8 mouse cellular contexts compared by ENCODE assay signal in the genomic region with DNA sequence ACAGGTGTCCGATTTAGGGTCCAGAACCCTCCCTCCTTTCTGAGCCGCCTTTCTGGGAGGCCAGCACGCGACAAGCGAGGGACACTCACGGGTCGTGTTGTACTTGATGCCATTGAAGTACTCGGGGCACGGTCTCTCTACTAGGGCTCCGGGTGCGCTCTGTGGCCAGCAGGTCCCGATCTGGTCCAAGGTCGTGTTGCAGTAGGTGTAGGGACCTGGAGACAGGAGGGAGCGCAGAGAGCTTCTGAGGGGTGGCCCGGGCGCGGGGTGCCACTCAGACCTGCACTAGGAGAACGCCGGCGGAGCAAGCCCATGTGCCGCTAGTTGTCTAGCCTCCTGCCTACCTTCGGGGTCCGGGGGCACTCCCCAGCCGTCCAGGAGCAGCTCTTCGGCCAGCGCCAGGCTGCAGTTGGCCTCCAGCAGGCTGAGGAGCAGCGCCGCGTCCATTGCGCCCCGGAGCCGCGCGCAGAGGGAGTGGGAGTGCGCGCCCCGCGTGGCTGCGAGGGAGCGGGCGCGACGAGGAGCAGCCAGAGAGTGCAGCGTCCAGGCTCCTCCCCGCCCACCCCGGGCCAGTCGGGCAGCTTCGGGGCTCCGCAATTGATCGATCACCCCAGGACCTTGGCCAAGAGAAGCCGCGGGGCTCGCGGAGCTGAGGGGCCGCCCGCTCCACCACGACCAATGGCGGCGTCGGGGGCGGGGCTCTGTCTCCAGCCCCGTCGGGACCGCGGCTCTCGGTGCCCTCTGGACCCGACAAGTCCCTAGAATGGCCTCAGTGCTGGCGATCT. TPM values are rescaled to one million over a fixed set of nuclear protein-coding genes. Genes with fewer than 3 reads are reported as not detected.
A peak's percentile ranks its signal among the peaks of the same experiment; 100 is the strongest.
DNase-seq lines count a peak whose midpoint lies in the region; ATAC-seq and TF ChIP-seq lines count a peak whose summit lies in the region.

No protein-coding gene starts in this region.

- H3K4me1 ChIP-seq in lung, embryonic 16.5 days (replicated peaks; ENCODE audit: control insufficient read depth, insufficient read depth, low read length) = peaks cover 6% of the 10 kb centered on the region; the same call in 1 of the 2 replicates
- H3K4me1 ChIP-seq in embryonic facial prominence, embryonic 14.5 days (ENCODE audit: control insufficient read depth, insufficient read depth, low read length) = peaks cover 7% of the 10 kb centered on the region; the same call in 1 of the 2 replicates
- peaks cover 9% of the 10 kb centered on the region for H3K4me1 ChIP-seq in intestine, embryonic 15.5 days (replicated peaks)
- H3K4me1 ChIP-seq in liver, embryonic 14.5 days (replicated peaks; ENCODE audit: control insufficient read depth in 2 of 2, insufficient read depth in 2 of 2, low read length in 1 of 2) = no peaks in the 10 kb centered on the region

- ATAC-seq in lung, embryonic 16.5 days (ENCODE audit: low read depth) = peak; percentile 76
- peak; percentile 53; the same call in 1 of the 2 replicates for ATAC-seq in embryonic facial prominence, embryonic 14.5 days (ENCODE audit: low read depth)
- ATAC-seq in intestine, embryonic 15.5 days = peak; percentile 82
- peak; percentile 72 for ATAC-seq in liver, embryonic 14.5 days (ENCODE audit: insufficient read depth)

- no peak overlapping the region for H3K27ac ChIP-seq in lung, embryonic 16.5 days (ENCODE audit: low read length)
- H3K27ac ChIP-seq in embryonic facial prominence, embryonic 14.5 days (replicated peaks; ENCODE audit: low read depth, low read length) = no peak overlapping the region
- H3K27ac ChIP-seq in intestine, embryonic 15.5 days = no peak overlapping the region
- H3K27ac ChIP-seq in liver, embryonic 14.5 days = no peak overlapping the region

- no peaks in the 10 kb centered on the region for H3K9me3 ChIP-seq in lung, embryonic 16.5 days (ENCODE audit: control insufficient read depth, low read length)
- H3K9me3 ChIP-seq in embryonic facial prominence, embryonic 14.5 days (ENCODE audit: control insufficient read depth, low read length) = no peaks in the 10 kb centered on the region
- H3K9me3 ChIP-seq in intestine, embryonic 15.5 days = no peaks in the 10 kb centered on the region
- H3K9me3 ChIP-seq in liver, embryonic 14.5 days (ENCODE audit: control insufficient read depth, low read length) = no peaks in the 10 kb centered on the region

- 0 out of 2 replicates have a peak overlapping the region, but pooled peaks have one; percentile 19 for H3K9ac ChIP-seq in lung, embryonic 16.5 days (ENCODE audit: low read length)
- peak overlapping the region; percentile 37 for H3K9ac ChIP-seq in embryonic facial prominence, embryonic 14.5 days (ENCODE audit: low read depth, low read length)
- peak overlapping the region; percentile 50 for H3K9ac ChIP-seq in intestine, embryonic 15.5 days
- H3K9ac ChIP-seq in liver, embryonic 14.5 days (replicated peaks) = no peak overlapping the region

- peak overlapping the region; percentile 81 for H3K4me2 ChIP-seq in lung, embryonic 16.5 days (ENCODE audit: low read depth, low read length)
- peak overlapping the region; percentile 84 for H3K4me2 ChIP-seq in embryonic facial prominence, embryonic 14.5 days (ENCODE audit: low read depth, low read length)
- peak overlapping the region; percentile 95 for H3K4me2 ChIP-seq in intestine, embryonic 15.5 days (replicated peaks)
- peak overlapping the region; percentile 57 for H3K4me2 ChIP-seq in liver, embryonic 14.5 days (ENCODE audit: low read depth)

- no peak for TF ChIP-seq CTCF in liver, embryonic 14.5 days (IDR thresholded peaks at IDR 0.05; ENCODE audit: low read depth)

- no peak for TF ChIP-seq EP300 in liver, embryonic 14.5 days (IDR thresholded peaks at IDR 0.05; ENCODE audit: low read depth)

- peaks cover 44% of the 10 kb centered on the region for H3K27me3 ChIP-seq in lung, embryonic 16.5 days (ENCODE audit: control insufficient read depth, insufficient read depth, low read depth, low read length)
- H3K27me3 ChIP-seq in embryonic facial prominence, embryonic 14.5 days (replicated peaks; ENCODE audit: control insufficient read depth, insufficient read depth, low read length) = peaks cover 74% of the 10 kb centered on the region
- H3K27me3 ChIP-seq in intestine, embryonic 15.5 days (replicated peaks) = peaks cover 51% of the 10 kb centered on the region
- H3K27me3 ChIP-seq in liver, embryonic 14.5 days (ENCODE audit: control insufficient read depth, insufficient read depth, low read length) = peaks cover 34% of the 10 kb centered on the region

- H3K4me3 ChIP-seq in lung, embryonic 16.5 days (ENCODE audit: low read length) = peak overlapping the region; percentile 54
- H3K4me3 ChIP-seq in embryonic facial prominence, embryonic 14.5 days (ENCODE audit: low read depth, low read length) = peak overlapping the region; percentile 48
- peak overlapping the region; percentile 49 for H3K4me3 ChIP-seq in intestine, embryonic 15.5 days (replicated peaks)
- H3K4me3 ChIP-seq in liver, embryonic 14.5 days (ENCODE audit: insufficient read depth in 1 of 2, low read depth in 2 of 2, low read length in 2 of 2) = peak overlapping the region in 1 of 2 experiments; percentile 43; a peak in 3 of 4 replicates

- WGBS in lung, embryonic 16.5 days = under 1% methylated on average over 67 of the region's 68 CpGs
- under 1% methylated on average over 35 of the region's 68 CpGs for WGBS in embryonic facial prominence, embryonic 14.5 days
- WGBS in intestine, embryonic 15.5 days = under 1% methylated on average over 68 of the region's 68 CpGs
- WGBS in liver, embryonic 14.5 days (ENCODE audit: insufficient replicate concordance) = 2% methylated on average over 68 of the region's 68 CpGs

- no peak for DNase-seq in lung, postnatal 25 days (ENCODE audit: low spot score)
- peak; percentile 6 for DNase-seq in embryonic facial prominence, embryonic 14.5 days (ENCODE audit: low spot score)
- DNase-seq in liver, embryonic 14.5 days (ENCODE audit: low read depth in 3 of 3, low spot score in 3 of 3) = peak in 1 of 3 experiments; percentile 19
- peak; percentile 15 for DNase-seq in right cerebral cortex, postnatal 4 days
- no peak for DNase-seq in cerebellum, adult 18-20 months
- no peak for DNase-seq in cerebellum, adult 9-11 months

- H3K36me3 ChIP-seq in lung, embryonic 16.5 days (ENCODE audit: control insufficient read depth, insufficient read depth, low read length) = no peaks in the 10 kb centered on the region
- no peaks in the 10 kb centered on the region for H3K36me3 ChIP-seq in embryonic facial prominence, embryonic 14.5 days (ENCODE audit: control insufficient read depth, insufficient read depth, low read length)
- H3K36me3 ChIP-seq in intestine, embryonic 15.5 days = no peaks in the 10 kb centered on the region
- H3K36me3 ChIP-seq in liver, embryonic 14.5 days (replicated peaks; ENCODE audit: control insufficient read depth, insufficient read depth, low read depth) = no peaks in the 10 kb centered on the region

RNA-seq across cellular contexts. Expression of a gene that starts 15.3 kb away (rescaled TPM):
- polyA plus RNA-seq in lung, embryonic 16.5 days (2015; fragmentation: Nextera tagmentation; extraction: Ambion mirVana) = 0.35 and 0.47 TPM in 2 replicates
- 0.51 and 0.84 TPM in 2 replicates for polyA plus RNA-seq in embryonic facial prominence, embryonic 14.5 days (2014; fragmentation: Nextera tagmentation; extraction: Ambion mirVana)
- polyA plus RNA-seq in intestine, embryonic 15.5 days (2015; fragmentation: Nextera tagmentation; extraction: Ambion mirVana) = 0.26 and 0.37 TPM in 2 replicates
- polyA plus RNA-seq in liver, embryonic 14.5 days (2012; rRNA removed) = 0.73 and 0.80 TPM in 2 replicates
- polyA plus RNA-seq in liver, embryonic 14.5 days (2014; fragmentation: Nextera tagmentation; extraction: Ambion mirVana) = 0.30 and 0.57 TPM in 2 replicates

RNA-seq across cellular contexts. Expression of a gene that starts 57.3 kb away (rescaled TPM):
- polyA plus RNA-seq in lung, embryonic 16.5 days (2015; fragmentation: Nextera tagmentation; extraction: Ambion mirVana) = 0.19 TPM in 1 of 2 replicates, not detected in the other
- polyA plus RNA-seq in embryonic facial prominence, embryonic 14.5 days (2014; fragmentation: Nextera tagmentation; extraction: Ambion mirVana) = 4.2 and 5.9 TPM in 2 replicates
- 0.21 and 0.62 TPM in 2 replicates for polyA plus RNA-seq in intestine, embryonic 15.5 days (2015; fragmentation: Nextera tagmentation; extraction: Ambion mirVana)
- polyA plus RNA-seq in liver, embryonic 14.5 days (2012; rRNA removed) = 0.04 and 0.13 TPM in 2 replicates
- 0.09 and 0.18 TPM in 2 replicates for polyA plus RNA-seq in liver, embryonic 14.5 days (2014; fragmentation: Nextera tagmentation; extraction: Ambion mirVana)

Comparison
In these comparisons a context has a peak if more than half of its experiments do, and no peak if none do; other contexts are left out.
1. DNase-seq: peak in embryonic facial prominence, embryonic 14.5 days (single experiment) and right cerebral cortex, postnatal 4 days (single experiment); none in lung, postnatal 25 days (single experiment), cerebellum, adult 18-20 months (0 of 2) and cerebellum, adult 9-11 months (single experiment).
2. Peak in every context shown above with its lines, with median percentiles within 50 percentile points of each other: ATAC-seq and H3K4me2 ChIP-seq.